Mouse (Mus musculus): Measurements from ENCODE around the gene Phactr1.

The Phactr1 gene

DNA sequence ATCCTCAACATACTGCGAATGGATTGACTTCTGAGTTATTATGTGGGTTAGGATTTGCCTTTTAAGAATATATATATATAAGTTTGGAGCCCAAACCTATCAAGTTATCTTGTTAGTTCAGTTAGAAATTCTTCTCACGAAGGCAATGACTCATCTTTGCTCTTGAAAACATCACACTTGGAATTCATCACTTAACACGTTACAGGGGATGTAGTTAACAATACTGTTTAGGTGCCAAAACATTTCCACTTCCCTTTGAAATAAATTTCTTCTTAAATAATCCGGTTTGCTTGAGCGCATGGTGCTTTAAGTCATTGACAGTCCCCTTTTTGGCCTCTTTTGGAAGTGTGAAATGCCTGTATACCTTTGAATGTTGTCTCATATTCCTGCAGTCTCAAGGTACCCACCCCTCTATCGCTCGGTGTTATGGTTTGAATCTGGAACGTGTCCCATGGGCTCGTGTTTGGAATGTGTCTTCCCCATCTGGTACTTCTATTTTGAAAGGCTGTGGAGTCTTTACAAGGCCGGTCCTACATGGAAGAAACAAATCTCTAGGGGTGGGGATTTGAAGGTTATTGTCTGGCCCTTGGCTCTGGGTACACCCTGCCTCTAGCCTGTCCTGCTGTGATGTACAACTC, 80.6 kb downstream of the Phactr1 start:
- no peak for DNase-seq

DNA sequence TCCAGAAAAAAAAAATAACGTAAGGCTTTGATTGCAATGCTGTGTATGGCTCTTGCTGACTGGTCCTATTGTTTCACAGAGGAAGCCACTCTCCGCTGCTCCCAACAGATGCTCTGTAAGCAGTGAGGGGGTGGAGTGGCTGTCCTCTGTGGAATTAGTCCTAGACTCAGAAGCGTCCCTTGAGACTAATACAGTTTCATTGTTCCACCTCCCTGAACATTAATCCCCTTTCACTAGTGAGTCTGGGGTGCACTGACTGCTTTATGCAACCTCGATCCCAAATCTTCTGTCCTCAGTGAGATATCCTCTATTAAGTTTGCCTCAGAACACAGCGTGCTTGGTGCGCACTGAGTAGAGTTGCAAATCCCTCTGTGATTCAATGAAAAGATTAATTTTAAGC, 91.9 kb downstream of the Phactr1 start:
- DNase-seq = no peak

DNA sequence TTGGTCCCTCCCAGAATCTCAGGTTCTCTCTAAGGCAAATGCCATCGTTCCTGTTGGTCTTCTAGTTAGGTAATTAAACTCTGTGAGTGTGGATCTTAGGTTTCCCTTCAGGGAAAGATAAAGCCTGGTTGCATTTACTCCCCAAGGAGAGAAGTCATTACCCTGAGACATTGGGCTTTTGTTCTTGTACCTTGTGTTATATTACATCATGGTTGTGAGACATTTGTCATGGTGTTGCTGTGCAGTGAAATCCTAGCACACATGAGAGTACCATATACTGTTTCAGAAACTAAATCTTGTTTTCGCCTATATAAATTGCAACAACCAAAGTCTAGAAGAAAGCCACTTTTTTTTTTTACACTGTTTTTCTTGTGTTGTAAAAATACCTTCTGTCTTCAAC, 93.6 kb downstream of the Phactr1 start:
- no peak for DNase-seq

DNA sequence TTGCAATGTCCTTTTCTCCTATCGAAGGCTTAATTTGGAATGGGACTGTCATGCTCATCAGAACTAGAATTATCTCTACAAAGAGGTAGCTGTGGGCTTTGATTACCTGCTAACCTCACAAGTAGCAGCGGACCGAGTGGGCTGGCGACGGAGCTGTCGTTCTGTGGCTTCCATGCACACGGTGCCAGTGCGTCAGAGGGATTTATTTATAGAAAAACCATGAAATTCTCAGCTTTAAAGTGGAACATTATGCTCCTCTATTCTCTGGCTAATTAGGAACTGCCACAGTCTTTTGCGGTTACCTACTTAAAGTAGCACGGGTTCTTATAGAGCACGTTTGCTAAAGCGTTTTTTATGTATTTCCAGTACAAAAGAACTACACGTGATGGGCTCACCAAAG, 101.7 kb downstream of the Phactr1 start:
- DNase-seq = no peak

DNA sequence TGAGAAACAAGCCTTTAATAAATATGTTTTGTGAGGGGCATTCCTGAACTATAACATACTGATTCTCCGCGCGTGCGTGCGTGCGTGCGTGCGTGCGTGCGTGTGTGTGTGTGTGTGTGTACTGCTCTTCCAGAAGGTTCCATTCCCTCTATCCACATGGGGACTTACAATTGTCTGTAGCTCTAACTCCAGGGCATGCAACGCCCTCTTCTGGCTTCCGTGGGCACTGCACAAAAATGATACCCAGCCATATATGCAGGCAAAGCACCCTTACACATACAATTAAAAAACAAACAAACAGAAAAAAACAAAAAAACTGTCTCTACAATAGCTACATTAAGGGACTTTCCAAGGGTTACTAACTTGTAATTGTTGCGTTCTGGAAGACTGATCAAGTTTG, 108.8 kb downstream of the Phactr1 start:
- DNase-seq = no peak

DNA sequence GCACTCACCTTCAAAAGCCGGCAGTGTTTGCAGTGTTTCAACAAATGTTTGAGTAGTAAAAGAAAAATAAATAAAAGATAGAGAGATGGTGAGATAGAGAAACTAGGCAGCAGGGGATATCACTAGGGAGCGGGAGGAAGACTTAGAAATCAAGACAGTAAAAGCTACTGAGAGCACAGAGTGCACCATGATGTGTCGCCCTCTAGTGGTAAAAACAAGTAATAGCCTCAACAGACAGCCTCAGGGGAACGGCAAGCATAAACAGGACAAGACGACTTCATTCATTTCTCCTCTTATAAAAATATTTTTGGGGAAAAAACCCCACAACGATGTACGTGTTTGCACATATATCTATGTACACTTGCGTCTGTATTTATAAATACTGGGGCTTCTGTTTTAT, 111.9 kb downstream of the Phactr1 start:
- DNase-seq = no peak

DNA sequence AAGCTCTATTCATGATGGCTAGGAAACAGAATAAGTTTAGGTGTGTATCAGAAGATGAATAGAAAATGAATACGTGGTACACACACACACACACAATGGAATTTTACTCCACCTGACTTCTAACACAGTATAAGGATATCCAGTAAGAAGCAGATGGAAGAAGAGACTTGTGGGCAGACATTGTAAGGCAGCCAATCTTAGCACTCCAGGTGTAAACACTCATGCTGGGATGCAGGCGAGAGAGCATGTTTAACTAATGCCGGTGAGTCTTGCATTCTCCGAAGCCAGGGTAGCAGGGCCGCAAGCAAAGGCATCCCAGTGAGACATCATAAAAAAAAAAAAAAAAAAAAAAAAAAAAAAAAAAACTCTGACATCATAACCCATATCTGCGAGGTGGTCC, 120.1 kb downstream of the Phactr1 start:
- no peak for DNase-seq

DNA sequence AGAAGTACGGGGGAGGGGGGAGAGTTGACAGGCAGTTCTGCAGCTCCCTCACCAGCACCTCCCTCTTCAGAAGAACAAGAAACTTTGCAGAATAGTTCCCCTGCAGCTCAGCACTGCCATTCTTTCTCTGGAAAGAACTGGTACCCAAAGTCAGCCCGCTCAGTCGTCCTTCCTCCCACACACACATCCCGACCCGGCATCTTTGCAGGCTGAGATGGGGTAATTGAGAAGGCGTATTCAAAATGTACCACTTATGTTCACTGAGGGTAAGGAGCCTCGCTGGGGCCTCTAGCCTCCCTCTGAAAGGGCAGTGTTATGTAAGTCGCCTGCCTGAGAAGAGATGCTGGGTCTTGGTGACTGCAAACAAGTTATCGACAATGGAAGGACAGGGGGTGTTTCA, 123.9 kb downstream of the Phactr1 start:
- no peak for DNase-seq

DNA sequence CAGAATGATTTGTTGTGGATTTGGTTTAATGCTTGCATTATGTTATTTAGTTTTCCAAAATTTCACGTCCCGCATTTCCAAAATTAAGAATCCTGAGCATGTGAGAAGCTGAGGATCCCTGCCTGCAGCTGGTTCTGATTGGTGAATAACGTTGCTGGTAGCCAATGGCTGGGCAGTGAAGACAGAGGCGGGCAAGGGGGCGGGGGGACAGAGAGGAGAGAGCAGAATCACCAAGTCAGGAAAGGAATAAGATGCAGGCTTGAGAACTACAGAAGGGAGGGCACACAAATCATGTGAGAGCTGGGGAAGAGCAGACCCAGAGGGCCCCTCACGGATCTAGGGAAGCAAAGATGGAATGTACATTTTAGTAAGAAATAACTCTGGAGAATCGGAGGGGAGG, 132.3 kb downstream of the Phactr1 start:
- no peak for DNase-seq

DNA sequence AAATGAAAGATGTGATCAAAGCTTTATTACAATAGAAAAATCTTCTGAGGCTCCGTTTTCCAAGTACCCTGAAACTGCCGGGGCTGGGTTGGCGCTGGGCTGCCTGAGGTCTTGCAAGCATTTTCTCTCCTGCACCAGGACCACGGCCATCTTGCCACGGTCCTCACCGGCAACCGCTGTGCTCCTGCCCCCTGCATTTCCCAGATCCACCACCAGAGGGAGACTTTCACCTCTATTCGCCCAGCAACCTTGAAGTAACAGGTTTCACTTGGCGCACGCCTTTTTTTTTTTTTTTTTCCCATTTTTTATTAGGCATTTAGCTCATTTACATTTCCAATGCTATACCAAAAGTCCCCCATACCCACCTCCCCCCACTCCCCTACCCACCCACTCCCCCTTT, 138.0 kb downstream of the Phactr1 start:
- DNase-seq = peak; percentile 33

DNA sequence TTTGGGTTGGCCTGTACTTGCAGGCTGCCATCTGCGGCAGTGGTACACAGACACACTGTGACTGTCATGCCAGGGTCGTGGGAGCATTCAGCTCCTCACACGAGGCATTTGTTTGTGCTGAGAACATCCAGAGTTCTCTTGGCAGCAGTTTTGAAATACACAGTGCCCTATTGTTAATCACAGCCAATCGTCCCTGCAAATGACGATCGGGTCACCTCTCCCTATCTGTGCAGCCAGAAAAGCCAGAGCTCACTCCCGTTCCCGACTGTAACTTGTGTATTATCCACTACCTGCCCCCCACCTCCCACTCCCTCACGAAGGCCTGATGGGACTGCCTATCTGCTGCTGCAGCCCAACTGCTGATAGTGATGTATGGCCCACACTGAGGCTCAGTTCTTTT, 140.1 kb downstream of the Phactr1 start:
- DNase-seq = no peak

DNA sequence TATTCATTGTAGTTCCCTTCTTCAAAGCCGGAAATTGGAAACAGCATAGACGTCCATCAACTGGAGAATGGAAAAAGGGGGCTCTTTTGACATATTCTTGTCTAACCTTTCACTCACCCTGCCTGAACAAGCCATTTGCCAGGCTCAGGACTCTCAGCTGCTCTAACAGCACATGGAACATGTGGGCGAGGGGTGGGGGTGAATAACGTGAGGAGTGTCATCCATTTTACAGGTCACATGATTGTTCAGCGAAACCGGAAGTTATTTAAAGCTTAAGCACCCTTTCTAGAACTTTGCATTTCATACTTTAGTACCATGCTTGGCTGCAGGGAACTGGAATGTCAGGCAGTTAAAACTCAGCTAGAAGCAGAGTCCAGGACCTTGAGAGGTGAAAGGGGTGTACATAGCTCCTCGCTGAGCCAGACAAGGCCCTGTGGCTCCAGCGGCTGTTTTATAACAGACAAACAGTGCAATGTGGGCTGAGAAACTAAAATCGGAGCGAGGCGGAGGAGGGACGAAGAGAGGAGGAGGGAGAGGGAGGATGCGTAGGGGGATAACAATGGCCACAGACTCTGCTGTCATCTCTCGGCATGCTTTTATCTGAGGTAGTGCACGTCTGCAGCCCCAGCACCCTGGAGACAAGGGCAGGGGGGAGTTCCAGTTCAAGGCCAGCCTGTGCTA, 141.1 kb downstream of the Phactr1 start:
- no peak for DNase-seq

DNA sequence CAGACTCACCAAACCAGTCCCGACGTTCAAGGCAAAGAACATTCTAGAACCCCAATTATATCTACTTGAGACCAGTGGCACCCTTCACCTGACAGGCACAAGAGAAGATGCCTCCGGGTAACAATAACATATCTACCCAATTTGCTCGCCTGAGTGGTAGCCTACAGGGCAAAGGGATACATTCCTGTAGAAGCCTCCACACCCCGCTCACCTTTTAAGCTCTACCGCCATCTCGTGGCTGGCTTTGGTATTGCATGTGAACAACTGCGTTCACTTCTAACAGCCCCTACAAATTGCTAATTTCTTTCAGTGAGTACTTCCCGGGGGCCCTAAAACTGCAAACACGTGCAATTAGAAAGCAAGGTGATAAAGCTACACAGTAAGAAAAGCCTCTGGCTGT, 142.1 kb downstream of the Phactr1 start:
- DNase-seq = peak; percentile 67

DNA sequence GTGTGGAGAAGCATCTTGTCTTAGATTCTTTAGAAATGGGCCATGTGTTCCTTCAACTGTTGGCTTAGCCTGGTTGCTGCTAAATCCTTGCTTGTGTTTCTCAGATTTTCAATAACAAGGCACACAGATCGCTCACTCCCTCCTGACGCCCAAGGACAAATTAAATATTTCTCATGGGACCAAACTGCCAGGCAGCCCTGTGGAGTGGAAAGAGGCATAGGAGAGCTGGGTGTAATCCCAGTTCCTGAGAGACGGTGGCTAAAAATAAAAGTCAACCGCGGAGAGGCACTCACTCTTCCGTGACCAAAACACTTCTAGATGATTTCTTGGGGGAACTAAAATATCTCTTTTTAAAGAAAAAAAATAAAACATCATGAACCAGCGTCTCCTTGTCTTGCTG, 143.5 kb downstream of the Phactr1 start:
- no peak for DNase-seq

DNA sequence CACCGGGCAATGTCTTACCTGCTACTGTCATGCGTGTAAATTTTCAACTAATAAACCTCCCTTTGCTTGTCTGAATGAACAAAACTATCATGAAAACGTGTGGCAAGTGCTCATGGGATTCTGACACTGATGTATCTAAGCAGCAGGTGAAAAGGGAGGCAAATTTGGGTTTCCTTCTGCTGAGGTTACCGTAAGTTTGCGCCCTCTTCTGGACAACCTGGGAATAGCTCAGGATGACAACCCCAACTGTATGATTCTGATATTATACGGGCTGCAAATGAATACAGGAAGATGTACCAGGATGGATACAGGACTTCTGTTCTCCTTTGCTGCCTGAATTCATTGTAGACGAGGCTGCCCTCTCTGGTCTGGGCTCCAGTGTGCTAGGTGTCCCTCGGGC, 146.2 kb downstream of the Phactr1 start:
- DNase-seq = peak; percentile 42

DNA sequence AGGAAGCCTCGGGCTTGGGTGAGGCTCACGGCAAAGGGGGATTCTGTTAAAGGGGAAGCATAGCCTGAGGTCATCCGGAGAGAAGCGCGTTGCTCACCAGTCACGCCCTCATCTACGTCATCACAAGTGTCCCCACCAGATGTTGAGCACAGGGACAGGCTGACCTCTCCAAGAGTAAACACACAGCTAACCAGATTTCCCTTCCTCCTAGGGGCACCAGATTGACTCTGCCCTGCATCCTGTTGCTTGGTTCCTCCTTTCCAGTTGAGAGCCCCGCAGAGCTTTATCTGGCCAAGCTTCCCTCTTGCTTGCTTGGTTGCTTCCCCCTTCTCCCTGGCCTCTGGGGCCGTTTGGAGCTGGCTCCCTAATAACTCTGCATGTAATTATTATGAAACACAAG, 148.6 kb downstream of the Phactr1 start:
- DNase-seq = no peak

DNA sequence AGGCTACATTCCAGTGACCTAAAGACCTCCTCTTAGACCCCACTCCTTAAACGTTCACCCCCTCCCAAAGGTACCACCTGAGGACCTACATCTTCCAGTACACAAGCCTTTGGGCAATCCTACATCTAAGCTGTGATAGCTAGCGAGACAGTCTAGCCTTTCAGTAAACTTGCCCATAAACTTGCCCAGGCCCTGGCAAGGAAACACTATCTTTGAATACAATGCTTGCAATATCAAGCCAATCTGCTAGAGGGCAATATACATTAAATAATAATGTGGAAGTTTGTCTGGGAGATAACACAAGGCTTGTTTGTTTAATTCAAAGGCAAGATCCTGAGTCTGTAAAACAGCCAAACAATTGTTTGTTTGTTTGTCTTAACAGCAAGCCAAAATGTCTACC, 155.0 kb downstream of the Phactr1 start:
- peak; percentile 7 for DNase-seq

DNA sequence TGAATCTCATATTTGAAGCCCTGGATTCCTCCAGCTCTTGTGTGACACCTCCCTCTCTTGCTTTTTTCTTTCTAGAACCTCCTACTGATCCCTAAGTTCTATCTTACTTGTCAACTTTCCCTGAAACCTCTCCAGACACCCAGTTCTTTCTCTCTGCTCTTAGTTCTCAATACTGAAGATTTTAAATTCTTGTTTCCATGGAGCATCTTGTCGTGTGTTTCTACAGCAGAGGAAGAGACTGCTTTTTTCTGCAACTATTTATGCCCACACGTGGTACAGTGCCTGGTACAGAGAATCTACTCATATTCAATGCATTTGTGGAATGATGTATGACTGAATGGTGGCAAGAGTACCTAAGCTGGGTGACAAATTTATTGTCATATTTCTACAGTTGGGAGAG, 158.9 kb downstream of the Phactr1 start:
- no peak for DNase-seq

DNA sequence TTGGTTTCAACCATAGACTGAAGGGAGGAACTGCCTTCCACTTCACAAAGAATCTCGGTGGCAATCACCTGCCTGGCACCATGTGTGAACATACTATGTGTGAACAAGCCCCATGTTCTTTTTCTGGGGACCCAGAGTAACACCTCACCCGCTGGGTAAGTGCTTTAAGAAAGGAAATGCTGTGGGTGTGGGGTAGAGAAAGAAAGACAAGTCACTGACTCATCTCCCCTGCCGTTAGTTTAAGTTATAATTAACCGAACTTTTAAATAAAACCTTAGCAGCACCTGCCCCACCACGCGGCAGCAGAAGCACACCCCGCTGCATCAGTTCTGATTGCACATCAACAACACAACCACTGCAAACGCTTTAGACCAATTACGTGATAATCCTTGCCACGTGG, 171.7 kb downstream of the Phactr1 start:
- no peak for DNase-seq

DNA sequence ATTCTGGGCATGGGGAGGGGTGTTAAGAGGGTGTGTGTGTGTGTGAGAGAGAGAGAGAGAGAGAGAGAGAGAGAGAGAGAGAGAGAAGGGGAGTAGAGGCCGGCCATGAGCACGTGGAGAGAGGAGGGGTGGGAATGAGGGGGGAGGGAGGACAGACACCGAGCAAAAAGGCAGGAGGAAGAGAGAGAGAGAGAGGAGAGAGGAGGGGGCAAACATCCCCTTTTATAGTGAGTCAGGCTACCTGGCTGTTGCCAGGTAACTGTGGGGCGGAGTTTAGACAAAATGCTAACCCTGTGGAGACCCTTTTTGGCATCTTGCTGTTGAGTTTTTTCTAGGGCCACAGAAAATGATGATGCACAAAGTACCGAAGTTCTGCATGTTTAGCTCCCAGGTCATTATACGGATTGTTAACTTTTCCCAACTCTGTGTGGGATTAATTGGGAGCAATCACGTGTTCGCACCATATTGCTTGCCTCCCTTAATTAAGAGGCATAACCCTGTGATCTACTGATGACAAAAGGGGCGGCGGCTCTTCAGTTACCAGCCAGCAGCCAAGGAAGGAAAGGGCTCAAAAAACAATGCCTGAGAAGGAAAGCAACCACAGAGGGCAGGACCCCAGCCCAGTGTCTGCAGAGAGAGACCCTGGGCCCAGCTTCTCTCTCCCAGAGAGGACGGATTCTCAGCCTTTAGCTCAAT, 173.6 kb downstream of the Phactr1 start:
- DNase-seq = no peak

DNA sequence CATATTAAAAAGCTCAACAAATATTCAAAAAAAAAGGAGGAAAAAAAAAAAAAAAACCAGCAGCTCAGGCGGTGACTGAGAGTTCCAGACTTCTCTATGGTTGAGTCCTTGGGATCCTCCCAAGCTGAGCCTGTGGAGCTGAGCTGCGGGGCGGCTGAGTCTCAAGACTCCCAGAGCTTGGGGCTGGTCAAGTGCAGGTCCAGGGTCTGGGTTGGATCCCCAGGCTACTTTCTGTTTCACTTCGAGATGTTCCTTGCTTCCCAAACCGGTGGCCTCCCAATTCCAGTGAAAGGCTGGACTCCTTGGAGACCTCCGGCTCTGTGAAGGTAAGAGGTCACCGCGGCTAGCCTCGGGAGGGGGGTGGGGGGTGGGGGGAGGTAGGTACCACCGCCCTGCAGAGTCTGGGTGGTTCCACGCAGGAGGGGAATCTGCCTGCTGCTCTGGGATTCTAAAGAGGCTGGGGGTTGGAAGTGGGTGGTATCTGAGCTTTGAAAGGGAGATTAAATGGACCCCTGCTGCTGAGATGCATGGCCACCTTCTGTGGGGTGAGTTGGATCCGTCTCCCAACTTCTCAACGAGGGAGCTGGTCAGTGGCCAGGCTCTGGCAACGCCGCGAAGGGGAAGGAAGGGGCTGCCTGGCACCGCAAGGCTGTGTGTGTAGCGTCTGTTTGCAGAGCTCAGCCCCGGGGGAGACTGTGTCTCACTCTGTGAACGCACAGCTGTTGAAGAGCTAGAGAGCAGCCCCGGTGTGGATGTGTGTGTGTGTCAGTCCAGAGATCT, 185.9 kb downstream of the Phactr1 start:
- peak; percentile 37 for DNase-seq

DNA sequence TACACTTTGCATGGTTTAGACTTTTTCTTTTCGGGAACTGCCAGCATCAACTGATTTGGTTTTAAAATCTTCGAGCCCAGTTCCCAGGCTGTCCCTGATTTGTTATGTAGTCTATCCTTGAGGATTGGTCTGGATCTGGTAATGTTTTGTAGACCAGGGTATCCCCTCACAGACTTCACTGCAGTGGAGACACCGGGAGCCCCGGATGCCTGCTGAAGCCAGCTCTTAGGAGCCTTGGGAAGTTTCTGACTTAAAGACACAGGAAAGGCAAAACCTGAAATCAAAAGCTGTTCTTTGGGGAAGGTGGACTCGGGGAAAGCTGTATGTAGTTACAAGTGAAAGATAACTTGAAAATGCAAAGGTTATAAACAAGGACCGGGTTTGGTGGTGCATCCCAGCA, 186.6 kb downstream of the Phactr1 start:
- DNase-seq = no peak

DNA sequence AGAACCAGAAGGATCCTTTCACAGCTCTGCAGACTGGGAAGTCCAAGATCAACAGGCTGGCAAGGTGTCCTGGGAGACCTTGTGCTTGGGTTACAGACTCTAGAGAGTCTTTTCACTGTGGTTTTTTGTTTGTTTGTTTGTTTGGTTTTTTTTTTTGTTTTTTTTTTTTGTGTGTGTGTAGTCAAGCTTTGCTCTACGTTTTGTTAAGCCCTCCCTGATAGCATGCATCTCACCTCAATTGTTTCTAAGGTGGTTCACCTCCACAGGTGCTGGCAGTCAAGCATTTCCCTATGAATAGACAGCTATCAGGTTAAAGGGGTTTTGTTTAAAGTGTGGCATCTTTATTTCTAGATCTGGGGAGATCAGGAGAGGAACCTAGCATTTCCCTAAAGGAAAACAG, 191.7 kb downstream of the Phactr1 start:
- DNase-seq = no peak

DNA sequence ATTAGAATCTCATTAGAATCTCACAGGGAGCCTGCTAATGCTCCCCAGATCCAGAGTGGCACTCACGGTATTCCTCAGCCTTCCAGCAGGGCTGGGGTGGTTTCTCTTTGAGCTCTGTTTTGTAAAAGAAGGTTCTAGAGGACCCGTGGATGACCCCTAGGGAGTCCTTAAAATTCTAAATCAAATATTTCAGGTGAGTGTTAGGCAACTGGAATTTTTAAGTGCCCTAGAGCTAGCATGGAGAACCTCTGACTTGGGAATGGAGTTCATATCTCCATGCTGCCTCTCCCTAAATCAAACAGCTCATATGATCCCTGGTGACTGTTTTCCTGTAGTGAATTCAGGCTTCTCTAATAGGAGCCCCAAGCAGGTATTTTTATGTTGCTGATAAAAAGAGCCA, 197.9 kb downstream of the Phactr1 start:
- DNase-seq = no peak
